In genomic region chr17:26451651-26452295, GRCm38 (mm10) we compare ENCODE assay signal across 8 mouse cellular contexts. TPM values are rescaled to one million over a fixed set of nuclear protein-coding genes. Genes with fewer than 3 reads are reported as not detected.
DNase-seq lines count a peak whose midpoint lies in the region; ATAC-seq and TF ChIP-seq lines count a peak whose summit lies in the region.

No protein-coding gene starts in this region.

- no peaks in the 10 kb centered on the region for H3K27me3 ChIP-seq in midbrain, embryonic 10.5 days (ENCODE audit: low read depth, poor library complexity, severe bottlenecking)
- H3K27me3 ChIP-seq in midbrain, embryonic 15.5 days (replicated peaks) = no peaks in the 10 kb centered on the region
- no peaks in the 10 kb centered on the region for H3K27me3 ChIP-seq in Patski
- H3K27me3 ChIP-seq in embryonic facial prominence, embryonic 14.5 days (replicated peaks; ENCODE audit: control insufficient read depth, insufficient read depth, low read length) = no peaks in the 10 kb centered on the region
- H3K27me3 ChIP-seq in heart, embryonic 16.5 days (ENCODE audit: control insufficient read depth, insufficient read depth, low read length) = no peaks in the 10 kb centered on the region
- H3K27me3 ChIP-seq in neural tube, embryonic 11.5 days (ENCODE audit: control insufficient read depth, insufficient read depth, low read length) = no peaks in the 10 kb centered on the region

- intact Hi-C loops in left cerebral cortex, postnatal 4 days (cut with DNase I) = loop anchor here (2.0 kb wide), 1 partner anchor 137 kb away; no protein-coding TSS in a partner anchor

- no peak overlapping the region for H3K9ac ChIP-seq in midbrain, embryonic 15.5 days
- H3K9ac ChIP-seq in embryonic facial prominence, embryonic 14.5 days (ENCODE audit: low read depth, low read length) = no peak overlapping the region
- H3K9ac ChIP-seq in heart, embryonic 16.5 days (ENCODE audit: low read length) = peak overlapping the region; percentile 35; the same call in 1 of the 2 replicates
- no peak overlapping the region for H3K9ac ChIP-seq in neural tube, embryonic 11.5 days (ENCODE audit: low read length)

- no peak overlapping the region for H3K4me3 ChIP-seq in midbrain, embryonic 10.5 days
- H3K4me3 ChIP-seq in midbrain, embryonic 15.5 days = no peak overlapping the region
- H3K4me3 ChIP-seq in embryonic facial prominence, embryonic 14.5 days (ENCODE audit: low read depth, low read length) = no peak overlapping the region
- H3K4me3 ChIP-seq in heart, embryonic 16.5 days (ENCODE audit: low read length) = no peak overlapping the region
- H3K4me3 ChIP-seq in neural tube, embryonic 11.5 days (ENCODE audit: low read depth, low read length) = no peak overlapping the region

- CTCF ChIA-PET in Patski (lab: Charles Lee) = interaction anchor here (1.0 to 3.1 kb wide), 13 partner anchors 9 to 211 kb away, joined by 3 to 24 read pairs (median 7); no protein-coding TSS in a partner anchor

- peaks cover 7% of the 10 kb centered on the region; the same call in 1 of the 2 replicates for H3K4me1 ChIP-seq in midbrain, embryonic 10.5 days
- no peaks in the 10 kb centered on the region for H3K4me1 ChIP-seq in midbrain, embryonic 15.5 days
- no peaks in the 10 kb centered on the region for H3K4me1 ChIP-seq in embryonic facial prominence, embryonic 14.5 days (ENCODE audit: control insufficient read depth, insufficient read depth, low read length)
- peaks cover 12% of the 10 kb centered on the region for H3K4me1 ChIP-seq in heart, embryonic 16.5 days (ENCODE audit: control insufficient read depth, insufficient read depth, low read length)
- no peaks in the 10 kb centered on the region for H3K4me1 ChIP-seq in neural tube, embryonic 11.5 days (ENCODE audit: control insufficient read depth, insufficient read depth, low read length)

- TF ChIP-seq CTCF in Patski (IDR thresholded peaks at IDR 0.05) = peak; percentile 82

- in situ Hi-C loops in Patski (cut with MboI; ENCODE audit: low pct_unique_long_range_greater_than_20kb) = loop anchor here (5.0 kb wide), 2 partner anchors 139 to 329 kb away; partner anchors contain the start of gene Mrpl28

- WGBS in midbrain, embryonic 10.5 days = 35% methylated on average over 8 of the region's 8 CpGs
- 37% methylated on average over 8 of the region's 8 CpGs for WGBS in midbrain, embryonic 15.5 days
- 16% methylated on average over 7 of the region's 8 CpGs for WGBS in embryonic facial prominence, embryonic 14.5 days
- WGBS in heart, embryonic 16.5 days = 25% methylated on average over 8 of the region's 8 CpGs
- WGBS in neural tube, embryonic 11.5 days = 38% methylated on average over 8 of the region's 8 CpGs

- H3K9me3 ChIP-seq in midbrain, embryonic 10.5 days (replicated peaks) = no peaks in the 10 kb centered on the region
- H3K9me3 ChIP-seq in midbrain, embryonic 15.5 days = no peaks in the 10 kb centered on the region
- H3K9me3 ChIP-seq in embryonic facial prominence, embryonic 14.5 days (ENCODE audit: control insufficient read depth, low read length) = no peaks in the 10 kb centered on the region
- no peaks in the 10 kb centered on the region for H3K9me3 ChIP-seq in heart, embryonic 16.5 days (replicated peaks; ENCODE audit: control insufficient read depth, low read length)
- no peaks in the 10 kb centered on the region for H3K9me3 ChIP-seq in neural tube, embryonic 11.5 days (ENCODE audit: control insufficient read depth, low read length)

- H3K4me2 ChIP-seq in midbrain, embryonic 15.5 days = no peak overlapping the region
- no peak overlapping the region for H3K4me2 ChIP-seq in embryonic facial prominence, embryonic 14.5 days (ENCODE audit: low read depth, low read length)
- peak overlapping the region; percentile 52 for H3K4me2 ChIP-seq in heart, embryonic 16.5 days (ENCODE audit: low read depth, low read length)
- H3K4me2 ChIP-seq in neural tube, embryonic 11.5 days (ENCODE audit: low read depth) = no peak overlapping the region

- POLR2A ChIA-PET in Patski (lab: Charles Lee) = interaction anchor here (1.0 kb wide), 1 partner anchor 12 kb away, joined by 3 read pairs; no protein-coding TSS in a partner anchor

- peak; percentile 29 for DNase-seq in midbrain, embryonic 10.5 days (ENCODE audit: low spot score)
- peak; percentile 64 for DNase-seq in Patski (ENCODE audit: low read depth, low spot score)
- peak; percentile 57 for DNase-seq in embryonic facial prominence, embryonic 14.5 days (ENCODE audit: low spot score)
- peak; percentile 36 for DNase-seq in left cerebral cortex, postnatal 4 days
- peak; percentile 29 for DNase-seq in neural tube, embryonic 11.5 days (ENCODE audit: low spot score)

- no peak for ATAC-seq in midbrain, embryonic 15.5 days (replicated peaks)
- ATAC-seq in Patski = peak; percentile 51
- ATAC-seq in embryonic facial prominence, embryonic 14.5 days (ENCODE audit: low read depth) = no peak; the same call in 1 of the 2 replicates
- ATAC-seq in heart, embryonic 16.5 days (replicated peaks; ENCODE audit: extremely low read depth, insufficient read depth, low FRiP score) = peak; percentile 66
- ATAC-seq in neural tube, embryonic 11.5 days (ENCODE audit: insufficient read depth, low FRiP score, low TSS enrichment) = no peak
- ATAC-seq in activated CD4-positive, CD25-positive, alpha-beta regulatory T cell, adult 4 months = no peak

- H3K36me3 ChIP-seq in midbrain, embryonic 10.5 days = no peaks in the 10 kb centered on the region
- H3K36me3 ChIP-seq in midbrain, embryonic 15.5 days (replicated peaks) = no peaks in the 10 kb centered on the region
- no peaks in the 10 kb centered on the region for H3K36me3 ChIP-seq in embryonic facial prominence, embryonic 14.5 days (ENCODE audit: control insufficient read depth, insufficient read depth, low read length)
- peaks cover 5% of the 10 kb centered on the region for H3K36me3 ChIP-seq in heart, embryonic 16.5 days (ENCODE audit: control insufficient read depth, insufficient read depth)
- H3K36me3 ChIP-seq in neural tube, embryonic 11.5 days (ENCODE audit: control insufficient read depth, insufficient read depth, low read length) = no peaks in the 10 kb centered on the region

- no peak overlapping the region for H3K27ac ChIP-seq in midbrain, embryonic 10.5 days (replicated peaks)
- H3K27ac ChIP-seq in midbrain, embryonic 15.5 days = no peak overlapping the region
- H3K27ac ChIP-seq in embryonic facial prominence, embryonic 14.5 days (replicated peaks; ENCODE audit: low read depth, low read length) = no peak overlapping the region; the same call in 1 of the 2 replicates
- peak overlapping the region; percentile 72 for H3K27ac ChIP-seq in heart, embryonic 16.5 days (ENCODE audit: low read length)
- no peak overlapping the region for H3K27ac ChIP-seq in neural tube, embryonic 11.5 days (ENCODE audit: low read depth, low read length)

RNA-seq across cellular contexts. Expression of gene Neurl1b, which starts 37.1 kb away (rescaled TPM):
- 0.16 and 0.19 TPM in 2 replicates for polyA plus RNA-seq in midbrain, embryonic 10.5 days (2016; fragmentation: Nextera tagmentation; extraction: Ambion mirVana)
- 1.9 and 2.2 TPM in 2 replicates for polyA plus RNA-seq in midbrain, embryonic 15.5 days (2015; fragmentation: Nextera tagmentation; extraction: Ambion mirVana)
- 79.6 TPM for polyA plus RNA-seq in Patski (2021)
- 0.85 and 1.0 TPM in 2 replicates for polyA plus RNA-seq in embryonic facial prominence, embryonic 14.5 days (2014; fragmentation: Nextera tagmentation; extraction: Ambion mirVana)
- 3.0 and 3.3 TPM in 2 replicates for polyA plus RNA-seq in heart, embryonic 16.5 days (2015; fragmentation: Nextera tagmentation; extraction: Ambion mirVana)
- 10 to 100 TPM; 85.3 to 88.4 TPM for total RNA-seq in left cerebral cortex, postnatal 4 days (2021)
- polyA plus RNA-seq in neural tube, embryonic 11.5 days (2014; fragmentation: Nextera tagmentation; extraction: Ambion mirVana) = 0.27 and 0.32 TPM in 2 replicates
- under 1 TPM; 0.33 to 0.57 TPM for polyA plus RNA-seq in activated CD4-positive, CD25-positive, alpha-beta regulatory T cell, adult 4 months (2017; shearing (Covaris generic))

Comparison
In these comparisons a context has a peak if more than half of its experiments do, and no peak if none do; other contexts are left out.
1. ATAC-seq: peak in Patski (single experiment) and heart, embryonic 16.5 days (single experiment); none in midbrain, embryonic 15.5 days (single experiment), embryonic facial prominence, embryonic 14.5 days (single experiment), neural tube, embryonic 11.5 days (single experiment) and activated CD4-positive, CD25-positive, alpha-beta regulatory T cell, adult 4 months (single experiment).
2. RNA of gene Neurl1b, which starts 37.1 kb away (polyA plus RNA-seq): 79.6 TPM in Patski (single experiment); 3.0 to 3.3 TPM in heart, embryonic 16.5 days, 1.9 to 2.2 TPM in midbrain, embryonic 15.5 days, 0.85 to 1.0 TPM in embryonic facial prominence, embryonic 14.5 days, 0.33 to 0.57 TPM in activated CD4-positive, CD25-positive, alpha-beta regulatory T cell, adult 4 months, 0.27 to 0.32 TPM in neural tube, embryonic 11.5 days and 0.16 to 0.19 TPM in midbrain, embryonic 10.5 days; every median in the first group is over 10 times any median in the second.
3. Peak in every context shown above with its lines, with median percentiles within 50 percentile points of each other: DNase-seq.